Mouse (Mus musculus): ENCODE data around the gene Ncam1. TPM values are rescaled to one million over a fixed set of nuclear protein-coding genes. Genes with fewer than 3 reads are reported as not detected.

Gene Ncam1
- polyA plus RNA-seq, 1 experiment = 6.9 TPM

DNA sequence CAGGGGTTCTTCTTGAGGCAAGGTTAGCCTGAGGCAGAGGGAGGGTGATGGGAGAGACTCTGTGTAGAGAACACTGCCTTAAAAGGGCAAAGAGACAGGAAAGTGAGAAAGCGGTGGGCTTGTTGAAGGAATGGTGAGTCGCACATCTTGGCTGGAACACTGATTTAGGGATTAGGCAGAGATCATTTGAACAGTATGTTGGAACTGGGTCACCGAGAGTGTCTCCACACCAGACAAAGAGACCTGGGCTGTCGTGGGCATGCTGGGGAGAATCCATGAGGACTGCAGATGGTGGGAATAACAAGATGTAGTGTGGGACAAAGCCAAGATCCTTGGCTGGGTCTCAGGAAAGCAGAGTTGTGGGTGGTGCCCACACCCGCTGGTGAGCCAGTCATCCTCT is 76.0 kb downstream of the Ncam1 start:
- 71% methylated on average over 5 of the region's 5 CpGs for WGBS
- TF ChIP-seq CTCF (IDR thresholded peaks at IDR 0.05; ENCODE audit: control insufficient read depth, insufficient read depth, low read length) = no peak
- no peak for TF ChIP-seq POLR2A (IDR thresholded peaks at IDR 0.05; ENCODE audit: borderline replicate concordance, control insufficient read depth, low read depth, low read length)
- no peaks in the 10 kb centered on the region for H3K4me1 ChIP-seq (ENCODE audit: control insufficient read depth, insufficient read depth, low read length)
- no peak overlapping the region for H3K4me3 ChIP-seq (replicated peaks; ENCODE audit: control insufficient read depth, low read depth, low read length)
- H3K27ac ChIP-seq (ENCODE audit: control insufficient read depth, insufficient read depth, low read depth, low read length, poor library complexity) = no peak overlapping the region

DNA sequence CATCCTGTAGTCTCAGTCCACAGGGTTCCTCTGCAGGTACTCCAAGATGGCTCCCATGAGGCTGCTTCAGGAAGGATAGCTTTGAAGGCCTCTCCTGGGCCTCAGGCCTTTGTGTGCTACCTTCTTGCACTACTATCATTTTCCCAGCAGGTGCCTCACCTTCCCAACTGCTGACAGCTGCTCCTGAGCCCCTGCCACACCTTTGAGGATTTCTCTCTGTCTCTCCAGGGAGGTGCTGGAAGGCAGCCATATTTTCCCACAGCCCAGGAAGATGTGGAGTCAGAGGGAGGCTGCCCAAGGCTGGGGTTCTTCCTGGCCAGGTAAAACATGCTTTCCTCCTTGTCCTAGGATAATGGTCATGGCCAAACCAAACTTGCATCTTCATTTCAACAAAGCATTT is 83.6 kb downstream of the Ncam1 start:
- no peak overlapping the region for H3K27ac ChIP-seq (ENCODE audit: control insufficient read depth, insufficient read depth, low read depth, low read length, poor library complexity)
- TF ChIP-seq CTCF (IDR thresholded peaks at IDR 0.05; ENCODE audit: control insufficient read depth, insufficient read depth, low read length) (no peak), POLR2A (IDR thresholded peaks at IDR 0.05; ENCODE audit: borderline replicate concordance, control insufficient read depth, low read depth, low read length) (no peak)
- H3K4me1 ChIP-seq (ENCODE audit: control insufficient read depth, insufficient read depth, low read length) = no peaks in the 10 kb centered on the region
- no peak overlapping the region for H3K4me3 ChIP-seq (replicated peaks; ENCODE audit: control insufficient read depth, low read depth, low read length)

DNA sequence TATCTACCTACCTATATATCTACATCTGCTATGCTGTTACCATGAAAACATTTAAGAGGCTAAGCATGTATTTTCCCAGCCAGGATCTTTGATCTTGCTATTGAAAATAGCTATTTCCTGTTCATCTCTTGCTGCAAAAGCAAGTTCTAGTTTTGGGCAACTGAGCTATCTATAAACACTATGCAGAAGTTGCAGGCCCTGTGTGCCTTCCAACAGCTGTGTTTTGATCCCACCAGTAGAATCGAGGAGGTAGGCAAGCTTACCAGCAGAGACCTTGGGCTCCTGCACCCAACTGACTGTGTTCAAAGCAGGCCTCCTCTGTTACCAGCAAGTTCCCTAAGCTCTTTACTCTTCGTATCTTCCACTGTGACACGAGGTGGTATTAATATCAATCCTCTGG is 84.6 kb downstream of the Ncam1 start:
- Histone ChIP-seq H3K4me3 (replicated peaks; ENCODE audit: control insufficient read depth, low read depth, low read length) (no peak overlapping the region), H3K4me1 (ENCODE audit: control insufficient read depth, insufficient read depth, low read length) (no peaks in the 10 kb centered on the region), H3K27ac (ENCODE audit: control insufficient read depth, insufficient read depth, low read depth, low read length, poor library complexity) (no peak overlapping the region)
- TF ChIP-seq POLR2A (IDR thresholded peaks at IDR 0.05; ENCODE audit: borderline replicate concordance, control insufficient read depth, low read depth, low read length) (no peak), CTCF (IDR thresholded peaks at IDR 0.05; ENCODE audit: control insufficient read depth, insufficient read depth, low read length) (no peak)
- 66% methylated on average over 3 of the region's 3 CpGs for WGBS

DNA sequence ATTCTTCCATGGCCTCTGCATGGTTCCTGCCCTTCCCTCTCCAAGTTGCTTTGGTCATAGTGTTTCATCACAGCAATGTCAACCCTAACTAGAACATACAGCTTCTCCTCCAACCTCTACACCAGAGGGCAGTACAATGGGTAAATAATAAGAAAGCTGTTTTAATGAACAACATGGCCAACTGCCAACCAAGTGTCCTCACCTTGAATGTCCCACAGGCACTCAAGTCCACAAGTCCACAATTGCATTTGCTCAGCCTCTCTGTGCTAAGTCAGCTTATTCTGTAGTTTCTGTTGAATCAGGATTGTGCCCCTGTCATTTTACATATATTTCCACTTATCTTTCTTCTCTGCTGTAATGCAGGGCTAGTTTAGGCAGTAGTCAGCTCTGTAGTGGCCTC is 91.1 kb downstream of the Ncam1 start:
- H3K4me1 ChIP-seq (ENCODE audit: control insufficient read depth, insufficient read depth, low read length) = no peaks in the 10 kb centered on the region
- H3K4me3 ChIP-seq (replicated peaks; ENCODE audit: control insufficient read depth, low read depth, low read length) = no peak overlapping the region
- H3K27ac ChIP-seq (ENCODE audit: control insufficient read depth, insufficient read depth, low read depth, low read length, poor library complexity) = no peak overlapping the region
- TF ChIP-seq POLR2A (IDR thresholded peaks at IDR 0.05; ENCODE audit: borderline replicate concordance, control insufficient read depth, low read depth, low read length) (no peak), CTCF (IDR thresholded peaks at IDR 0.05; ENCODE audit: control insufficient read depth, insufficient read depth, low read length) (no peak)

DNA sequence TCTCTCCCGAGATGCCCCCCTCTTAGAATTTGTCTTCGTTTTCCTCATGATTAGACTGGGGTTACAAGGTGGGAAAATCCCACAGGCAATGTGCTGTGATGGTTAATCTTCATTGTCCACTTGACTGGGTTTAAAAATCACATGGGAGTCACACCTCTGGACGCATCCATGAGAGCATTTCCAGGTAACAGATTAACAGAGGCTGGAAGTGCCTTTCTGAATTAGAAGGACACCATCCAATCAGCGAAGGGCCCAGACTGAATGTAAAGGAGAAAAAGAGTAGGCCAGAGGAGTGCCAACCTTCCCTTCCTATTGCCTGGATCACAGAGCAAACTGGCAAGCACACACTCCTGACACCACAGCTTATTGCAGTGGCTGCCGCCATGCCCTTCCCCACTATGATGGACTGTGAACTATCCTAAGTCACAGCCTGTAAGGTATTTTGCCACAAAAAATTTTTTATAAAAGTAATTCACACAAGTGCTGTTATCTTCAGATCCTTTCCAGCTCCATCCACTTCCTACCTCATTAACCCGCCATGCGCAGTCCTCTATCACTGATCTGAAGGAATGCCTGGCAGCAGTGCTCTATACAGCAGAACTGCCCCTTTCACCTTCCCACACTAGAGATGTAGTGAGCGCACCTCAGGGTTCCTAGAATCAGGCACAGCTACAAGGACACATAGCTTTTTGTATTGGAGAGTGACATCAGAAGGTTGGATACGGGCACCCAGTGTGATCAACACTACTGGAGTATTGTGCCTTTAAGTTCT is 94.3 kb downstream of the Ncam1 start:
- H3K4me3 ChIP-seq (replicated peaks; ENCODE audit: control insufficient read depth, low read depth, low read length) = no peak overlapping the region
- WGBS = 83% methylated on average over 9 of the region's 9 CpGs
- H3K27ac ChIP-seq (ENCODE audit: control insufficient read depth, insufficient read depth, low read depth, low read length, poor library complexity) = no peak overlapping the region
- no peak for TF ChIP-seq CTCF (IDR thresholded peaks at IDR 0.05; ENCODE audit: control insufficient read depth, insufficient read depth, low read length)
- TF ChIP-seq POLR2A (IDR thresholded peaks at IDR 0.05; ENCODE audit: borderline replicate concordance, control insufficient read depth, low read depth, low read length) = no peak
- no peaks in the 10 kb centered on the region for H3K4me1 ChIP-seq (ENCODE audit: control insufficient read depth, insufficient read depth, low read length)

DNA sequence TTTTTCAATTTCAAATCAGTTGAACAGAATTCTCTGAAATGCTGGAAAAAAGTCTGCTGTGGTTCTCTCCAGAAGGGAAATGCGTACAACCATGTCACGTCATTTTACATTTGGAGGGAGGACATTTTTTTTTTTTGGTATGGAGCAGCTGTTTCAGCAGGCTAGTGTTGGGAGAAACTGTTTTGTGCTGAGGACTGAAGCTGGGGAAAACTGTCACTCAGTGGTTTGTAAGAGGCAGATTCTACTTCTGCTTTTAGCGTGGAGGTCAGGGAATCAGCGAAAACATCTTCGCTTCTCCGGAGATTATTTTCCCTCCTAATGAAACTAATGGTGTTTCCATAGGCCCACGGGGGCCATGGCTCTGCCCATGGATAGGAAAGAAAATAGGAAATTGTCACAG is 103.4 kb downstream of the Ncam1 start:
- Histone ChIP-seq H3K4me1 (ENCODE audit: control insufficient read depth, insufficient read depth, low read length) (no peaks in the 10 kb centered on the region), H3K4me3 (replicated peaks; ENCODE audit: control insufficient read depth, low read depth, low read length) (no peak overlapping the region), H3K27ac (ENCODE audit: control insufficient read depth, insufficient read depth, low read depth, low read length, poor library complexity) (no peak overlapping the region)
- WGBS = 27% methylated on average over 7 of the region's 7 CpGs
- no peak for TF ChIP-seq POLR2A (IDR thresholded peaks at IDR 0.05; ENCODE audit: borderline replicate concordance, control insufficient read depth, low read depth, low read length)
- no peak for TF ChIP-seq CTCF (IDR thresholded peaks at IDR 0.05; ENCODE audit: control insufficient read depth, insufficient read depth, low read length)

DNA sequence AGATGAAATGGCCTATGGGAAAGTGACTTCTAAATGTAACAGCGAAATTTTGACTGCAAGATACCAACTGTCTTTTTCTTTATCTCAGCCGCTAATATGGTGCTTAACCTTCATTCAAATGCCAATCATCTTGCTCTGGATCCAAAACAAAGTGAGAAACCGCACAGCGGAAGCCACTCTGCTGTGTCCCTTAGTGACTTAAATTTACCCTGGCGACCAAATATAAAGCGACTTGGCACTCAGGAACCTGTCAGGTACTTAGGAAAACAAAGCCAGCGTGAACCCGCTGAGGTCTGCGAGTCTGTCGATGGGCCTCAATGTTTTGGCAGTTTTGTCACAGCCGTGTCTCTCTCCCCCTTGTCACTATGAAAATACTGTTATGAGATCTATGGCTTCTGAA is 105.9 kb downstream of the Ncam1 start:
- no peaks in the 10 kb centered on the region for H3K4me1 ChIP-seq (ENCODE audit: control insufficient read depth, insufficient read depth, low read length)
- TF ChIP-seq POLR2A (IDR thresholded peaks at IDR 0.05; ENCODE audit: borderline replicate concordance, control insufficient read depth, low read depth, low read length) (no peak), CTCF (IDR thresholded peaks at IDR 0.05; ENCODE audit: control insufficient read depth, insufficient read depth, low read length) (no peak)
- WGBS = 84% methylated on average over 11 of the region's 11 CpGs
- H3K27ac ChIP-seq (ENCODE audit: control insufficient read depth, insufficient read depth, low read depth, low read length, poor library complexity) = no peak overlapping the region
- no peak overlapping the region for H3K4me3 ChIP-seq (replicated peaks; ENCODE audit: control insufficient read depth, low read depth, low read length)

DNA sequence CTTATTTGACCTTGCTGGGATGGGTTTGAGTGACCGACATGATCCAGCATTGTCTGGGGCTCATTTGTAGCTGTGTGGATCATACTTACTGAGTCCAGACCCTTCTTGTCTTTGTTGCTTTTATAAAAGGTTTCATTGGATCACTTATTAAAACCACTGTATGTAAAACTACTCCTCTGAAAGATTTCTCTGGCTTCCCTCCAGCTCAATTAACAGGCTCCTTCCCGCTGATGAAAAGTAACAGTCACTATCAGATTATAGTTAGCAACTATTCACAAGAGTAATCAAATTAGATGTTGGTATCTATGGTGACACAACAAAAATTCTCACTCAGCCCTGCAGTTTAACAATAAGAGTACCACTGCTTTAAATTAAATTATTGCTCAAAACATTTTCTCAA is 107.4 kb downstream of the Ncam1 start:
- WGBS = 77% methylated on average over 2 of the region's 2 CpGs
- Histone ChIP-seq H3K27ac (ENCODE audit: control insufficient read depth, insufficient read depth, low read depth, low read length, poor library complexity) (no peak overlapping the region), H3K4me3 (replicated peaks; ENCODE audit: control insufficient read depth, low read depth, low read length) (no peak overlapping the region), H3K4me1 (ENCODE audit: control insufficient read depth, insufficient read depth, low read length) (no peaks in the 10 kb centered on the region)
- no peak for TF ChIP-seq CTCF (IDR thresholded peaks at IDR 0.05; ENCODE audit: control insufficient read depth, insufficient read depth, low read length)
- TF ChIP-seq POLR2A (IDR thresholded peaks at IDR 0.05; ENCODE audit: borderline replicate concordance, control insufficient read depth, low read depth, low read length) = no peak
